Mouse (Mus musculus) heart, embryonic 12.5 days (tissue): Measurements from ENCODE around the gene Id3. TPM values are rescaled to one million over a fixed set of nuclear protein-coding genes. Genes with fewer than 3 reads are reported as not detected.
"Not testable (repeated sequence)": the region's sequence is repeated elsewhere in the genome, so short reads cannot be mapped to it uniquely, and the experiment has no call there.

ENCODE experiments used
- ATAC-seq: fragments of 200-750 bp; cut with Nextera tagmentation; 2 replicates; pipeline ENCODE4 v1.8.0; 2017; ENCODE audit warnings: moderate TSS enrichment, moderate library complexity; ENCODE audit not compliant: insufficient number of reproducible peaks, low FRiP score
- H3K27ac ChIP-seq: fragments of 300-500 bp; sonication (generic); 2 replicates; pipeline ENCODE4 v1.5.1; 2016; ENCODE audit warnings: mild to moderate bottlenecking, moderate library complexity; ENCODE audit not compliant: poor library complexity, severe bottlenecking
- H3K27me3 ChIP-seq: fragments of 300-500 bp; sonication (generic); replicated peaks from 2 replicates; pipeline ENCODE4 v1.6.1; 2016; ENCODE audit warnings: mild to moderate bottlenecking, moderate library complexity
- H3K36me3 ChIP-seq: fragments of 300-500 bp; sonication (generic); 2 replicates; pipeline ENCODE4 v1.6.1; 2016; ENCODE audit warnings: mild to moderate bottlenecking, moderate library complexity
- H3K4me1 ChIP-seq: fragments of 300-500 bp; sonication (generic); replicated peaks from 2 replicates; pipeline ENCODE4 v1.6.1; 2016; ENCODE audit warnings: mild to moderate bottlenecking
- H3K4me2 ChIP-seq: fragments of 300-500 bp; sonication (generic); 2 replicates; pipeline ENCODE4 v1.6.1; 2016; ENCODE audit warnings: mild to moderate bottlenecking, moderate library complexity
- H3K4me3 ChIP-seq: fragments of 300-500 bp; sonication (generic); 2 replicates; pipeline ENCODE4 v1.5.1; 2016; ENCODE audit warnings: mild to moderate bottlenecking
- H3K9ac ChIP-seq: fragments of 300-500 bp; sonication (generic); 2 replicates; pipeline ENCODE4 v1.6.1; 2016; ENCODE audit warnings: mild to moderate bottlenecking, moderate library complexity
- H3K9me3 ChIP-seq: fragments of 300-500 bp; sonication (generic); replicated peaks from 2 replicates; pipeline ENCODE4 v1.6.1; 2016; ENCODE audit warnings: mild to moderate bottlenecking, moderate library complexity
- WGBS: fragments of 180-500 bp; shearing (Covaris S2); methylation state at CpG from one replicate; pipeline ENCODE4 v1.1.7; 2016; 5-methylcytosine and 5-hydroxymethylcytosine counted together
- polyA plus RNA-seq: library from polyadenylated mRNA; unstranded; fragments of >200 nt; fragmentation: Nextera tagmentation; extraction: Ambion mirVana; gene quantifications from 2 replicates; pipeline ENCODE4 v1.2.1, GENCODE M21; 2016

Id3 gene
- 320 and 321 TPM in 2 replicates for polyA plus RNA-seq

DNA sequence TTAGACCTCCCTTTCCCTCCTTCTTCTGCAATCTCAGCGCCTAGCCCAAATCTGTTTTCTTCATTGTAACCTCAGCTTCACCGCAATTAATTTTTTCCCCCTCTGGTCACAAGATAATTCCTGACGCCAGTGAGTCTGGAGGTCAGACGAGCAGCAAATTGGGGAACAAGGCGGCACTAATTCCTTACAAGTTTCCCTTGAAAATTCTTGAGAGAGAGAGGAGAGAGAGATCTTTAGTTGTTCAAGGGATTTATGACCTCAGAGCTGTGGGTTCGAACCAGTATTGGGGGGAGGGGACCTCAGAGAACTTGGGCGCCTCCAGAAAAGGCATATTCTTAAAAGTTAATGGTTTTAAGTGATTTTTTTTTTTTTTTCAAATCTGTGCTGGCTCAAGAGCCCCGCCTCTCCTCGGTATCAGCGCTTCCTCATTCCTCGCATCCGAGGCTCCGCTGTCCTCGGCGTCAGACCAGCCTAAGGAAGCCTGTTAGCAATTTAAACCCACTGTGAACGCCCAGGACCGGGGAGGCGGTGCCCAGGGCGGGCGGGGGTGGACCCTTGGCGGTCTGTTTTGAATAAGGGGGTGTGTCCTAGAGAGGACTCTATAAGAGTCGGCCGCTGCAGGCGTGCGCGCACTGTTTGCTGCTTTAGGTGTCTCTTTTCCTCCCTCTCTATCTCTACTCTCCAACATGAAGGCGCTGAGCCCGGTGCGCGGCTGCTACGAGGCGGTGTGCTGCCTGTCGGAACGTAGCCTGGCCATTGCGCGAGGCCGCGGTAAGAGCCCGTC is at the start of gene Id3:
Id3 (plus strand) TSS at position 305 of the 784 bp plus-strand sequence.
- peak within 1 kb of the TSS; percentile 72 for H3K4me3 ChIP-seq
- peak within 1 kb of the TSS; percentile 91 for H3K9ac ChIP-seq
- H3K4me2 ChIP-seq = peak within 1 kb of the TSS; percentile 70
- H3K27ac ChIP-seq = peak within 1 kb of the TSS; percentile 99
- H3K36me3 ChIP-seq = no peaks in the 10 kb centered on the region
- peak; percentile 82 for ATAC-seq
- H3K4me1 ChIP-seq = peaks cover 70% of the 10 kb centered on the region
- under 1% methylated on average over 39 of the region's 39 CpGs for WGBS
- H3K9me3 ChIP-seq = no peaks in the 10 kb centered on the region
- H3K27me3 ChIP-seq = no peaks in the 10 kb centered on the region

DNA sequence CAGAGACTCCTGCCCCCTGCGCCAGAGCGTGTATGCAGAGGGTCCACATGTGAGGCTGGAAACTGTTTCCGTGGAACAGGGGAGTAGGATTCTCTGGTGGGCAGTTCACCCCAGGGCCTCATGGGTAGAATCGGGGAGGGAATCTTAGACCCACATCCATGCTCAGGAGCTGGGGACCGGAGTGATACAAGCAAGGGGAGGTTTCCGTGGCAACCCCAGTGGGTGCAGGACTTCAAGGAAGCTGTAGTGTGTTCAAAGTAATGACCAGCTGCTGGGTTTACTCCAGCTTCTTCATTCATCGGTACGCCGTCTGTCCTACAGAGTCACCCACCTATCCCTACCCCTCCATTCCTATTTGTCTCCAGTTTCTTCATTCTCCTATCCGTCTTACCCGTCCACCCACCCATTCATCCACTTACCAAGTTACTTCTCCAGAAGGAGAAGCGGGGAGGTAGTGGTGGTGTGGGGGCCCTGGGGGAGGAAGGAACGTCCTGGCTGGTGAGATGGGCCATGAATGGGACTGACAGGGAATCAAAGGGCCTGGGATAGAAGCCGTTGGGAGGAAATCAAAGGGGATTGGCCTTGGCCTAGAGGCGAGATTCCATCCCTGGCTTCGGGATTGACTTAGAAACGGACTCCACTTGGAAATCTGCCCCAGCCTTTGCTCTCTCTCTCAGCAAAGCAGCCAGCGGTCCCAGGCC is 48.6 kb upstream of the Id3 start:
- Histone ChIP-seq H3K4me1 (0 out of 2 replicates have a peak, but pooled peaks cover 4% of the 10 kb centered on the region), H3K27me3 (no peaks in the 10 kb centered on the region), H3K9ac (no peak overlapping the region), H3K36me3 (no peaks in the 10 kb centered on the region), H3K9me3 (peaks cover 8% of the 10 kb centered on the region; the same call in 1 of the 2 replicates), H3K4me3 (no peak overlapping the region), H3K4me2 (no peak overlapping the region), H3K27ac (no peak overlapping the region)
- no peak for ATAC-seq
- 80% methylated on average over 18 of the region's 18 CpGs for WGBS

DNA sequence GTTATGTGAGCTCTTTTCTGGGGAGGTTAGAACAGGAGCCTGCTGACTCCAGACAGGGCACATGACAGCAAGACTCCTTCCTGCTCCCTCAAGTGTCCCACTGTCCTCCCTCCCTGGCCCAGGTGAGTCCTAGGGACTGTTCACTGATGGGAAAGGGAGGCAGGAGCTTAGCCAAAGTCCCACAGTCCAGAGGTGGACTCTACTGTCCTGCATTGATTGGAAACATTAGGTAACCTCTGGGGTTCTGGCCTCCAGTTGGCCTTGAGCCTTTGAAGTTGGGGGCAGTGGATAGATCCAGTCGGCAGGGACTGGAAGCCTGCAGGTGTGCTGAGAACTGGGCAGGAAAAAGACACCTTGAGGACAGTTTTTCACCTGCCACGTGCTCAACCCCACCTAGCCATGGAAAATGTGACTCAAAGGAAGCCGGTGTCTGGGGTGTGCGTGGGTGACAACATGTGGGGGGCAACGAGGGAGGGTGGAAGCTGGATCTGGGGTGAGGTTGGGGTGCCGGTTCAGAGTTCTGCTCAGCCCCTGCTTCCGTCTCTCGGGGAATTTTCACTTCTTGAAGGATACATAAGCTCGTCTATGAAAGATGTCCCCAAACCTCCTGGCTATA is 47.7 kb upstream of the Id3 start:
- H3K4me2 ChIP-seq = no peak overlapping the region
- H3K36me3 ChIP-seq = no peaks in the 10 kb centered on the region
- H3K27me3 ChIP-seq = no peaks in the 10 kb centered on the region
- H3K4me3 ChIP-seq = no peak overlapping the region
- WGBS = 78% methylated on average over 9 of the region's 9 CpGs
- H3K9me3 ChIP-seq = peaks cover 8% of the 10 kb centered on the region; the same call in 1 of the 2 replicates
- no peak for ATAC-seq
- peaks cover 9% of the 10 kb centered on the region for H3K4me1 ChIP-seq
- no peak overlapping the region for H3K27ac ChIP-seq
- H3K9ac ChIP-seq = no peak overlapping the region

DNA sequence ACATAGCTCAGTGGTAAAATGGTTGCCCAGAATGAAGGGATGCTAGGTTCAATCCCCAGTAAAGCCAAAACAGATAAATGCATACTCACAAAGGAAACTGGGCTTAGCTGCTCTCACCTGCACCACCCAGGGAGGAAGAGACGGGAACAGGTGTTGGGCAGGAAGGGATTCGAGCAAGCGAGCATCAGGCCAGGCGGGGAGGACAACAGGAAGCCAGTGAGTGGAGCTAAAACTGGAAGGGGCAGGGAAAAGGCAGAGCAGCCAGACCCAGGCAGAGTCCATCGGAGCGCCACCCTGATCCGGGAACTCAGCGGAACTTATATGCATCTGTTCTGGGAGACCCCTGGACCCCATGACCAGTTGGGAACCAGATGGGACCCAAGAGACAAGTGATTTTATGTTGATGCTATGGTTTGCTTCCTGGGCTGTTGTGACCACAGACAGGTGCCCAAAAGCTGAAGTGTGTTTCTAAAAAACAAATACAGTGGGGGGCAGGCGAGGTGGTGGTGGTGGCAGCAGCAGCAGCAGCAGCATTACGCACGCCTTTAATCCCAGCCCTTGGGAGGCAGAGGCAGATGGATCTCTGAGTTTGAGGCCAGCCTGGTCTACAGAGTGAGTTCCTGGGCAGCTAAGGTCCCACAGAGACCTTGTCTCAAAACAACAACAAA is 46.7 kb upstream of the Id3 start:
- peaks cover 8% of the 10 kb centered on the region; the same call in 1 of the 2 replicates for H3K9me3 ChIP-seq
- no peak for ATAC-seq
- H3K4me2 ChIP-seq = no peak overlapping the region
- H3K4me3 ChIP-seq = no peak overlapping the region
- 53% methylated on average over 11 of the region's 11 CpGs for WGBS
- no peak overlapping the region for H3K9ac ChIP-seq
- H3K36me3 ChIP-seq = no peaks in the 10 kb centered on the region
- no peaks in the 10 kb centered on the region for H3K27me3 ChIP-seq
- H3K27ac ChIP-seq = no peak overlapping the region
- peaks cover 13% of the 10 kb centered on the region for H3K4me1 ChIP-seq

DNA sequence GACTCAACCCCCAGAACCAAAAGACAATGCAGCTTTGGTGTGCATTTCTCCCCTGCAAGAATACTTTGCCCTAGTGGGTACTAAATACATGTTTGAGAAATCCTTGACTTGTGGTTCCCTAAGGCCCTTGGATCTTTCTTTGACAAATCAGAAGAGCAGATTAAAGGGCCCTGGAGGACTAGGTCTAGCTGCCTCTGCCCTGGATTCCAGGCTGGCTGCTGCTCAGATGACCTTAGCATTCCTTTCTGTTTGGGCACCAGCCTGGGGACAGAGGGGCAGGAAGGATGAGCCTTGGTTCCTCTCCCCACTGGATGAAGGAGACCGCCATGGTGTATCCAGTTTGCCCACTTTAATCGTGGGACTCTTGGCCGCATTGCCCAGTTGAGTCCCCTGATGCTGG is 44.9 kb upstream of the Id3 start:
- no peaks in the 10 kb centered on the region for H3K9me3 ChIP-seq
- no peak overlapping the region for H3K9ac ChIP-seq
- ATAC-seq = no peak
- H3K4me3 ChIP-seq = no peak overlapping the region
- no peaks in the 10 kb centered on the region for H3K27me3 ChIP-seq
- H3K36me3 ChIP-seq = no peaks in the 10 kb centered on the region
- no peak overlapping the region for H3K27ac ChIP-seq
- peaks cover 13% of the 10 kb centered on the region for H3K4me1 ChIP-seq
- no peak overlapping the region for H3K4me2 ChIP-seq
- WGBS = 89% methylated on average over 3 of the region's 3 CpGs

DNA sequence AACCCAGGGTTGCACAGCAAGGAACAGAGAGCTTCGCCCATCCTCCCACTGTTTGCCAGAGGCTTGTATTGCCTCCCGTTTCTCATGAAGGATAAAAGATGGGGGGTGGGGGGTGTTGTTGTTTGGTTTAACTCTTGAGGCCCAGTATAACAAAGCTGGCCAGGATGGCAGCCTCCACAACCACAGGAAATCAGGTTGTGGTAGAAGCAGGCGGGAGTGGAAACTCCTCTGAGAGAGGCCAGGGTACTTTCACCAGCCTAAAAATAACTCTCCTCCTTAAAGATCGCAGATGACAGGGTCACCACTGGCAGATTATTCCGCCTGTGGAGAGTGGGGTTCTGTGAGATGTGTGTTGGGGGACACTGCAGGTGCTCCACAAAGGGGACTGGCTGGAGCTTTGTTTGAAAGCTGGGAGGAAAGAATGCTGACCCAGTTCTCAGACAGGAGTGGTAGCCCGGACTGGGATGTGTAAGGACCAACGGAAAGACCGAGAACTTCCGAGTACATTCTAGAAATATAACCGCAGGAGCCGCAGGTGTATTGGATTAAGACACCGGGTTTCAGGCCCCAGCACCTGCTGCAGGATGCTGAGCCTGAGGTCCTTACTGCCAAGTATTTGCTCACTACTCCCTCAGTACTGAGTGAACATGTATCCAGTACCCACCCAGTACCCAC is 42.8 kb upstream of the Id3 start:
- Histone ChIP-seq H3K27me3 (no peaks in the 10 kb centered on the region), H3K9ac (no peak overlapping the region), H3K27ac (peak overlapping the region; percentile 59; the same call in 1 of the 2 replicates), H3K9me3 (no peaks in the 10 kb centered on the region), H3K4me2 (peak overlapping the region; percentile 24; the same call in 1 of the 2 replicates), H3K4me3 (no peak overlapping the region), H3K36me3 (no peaks in the 10 kb centered on the region), H3K4me1 (peaks cover 31% of the 10 kb centered on the region)
- WGBS = 40% methylated on average over 12 of the region's 12 CpGs
- ATAC-seq = no peak

DNA sequence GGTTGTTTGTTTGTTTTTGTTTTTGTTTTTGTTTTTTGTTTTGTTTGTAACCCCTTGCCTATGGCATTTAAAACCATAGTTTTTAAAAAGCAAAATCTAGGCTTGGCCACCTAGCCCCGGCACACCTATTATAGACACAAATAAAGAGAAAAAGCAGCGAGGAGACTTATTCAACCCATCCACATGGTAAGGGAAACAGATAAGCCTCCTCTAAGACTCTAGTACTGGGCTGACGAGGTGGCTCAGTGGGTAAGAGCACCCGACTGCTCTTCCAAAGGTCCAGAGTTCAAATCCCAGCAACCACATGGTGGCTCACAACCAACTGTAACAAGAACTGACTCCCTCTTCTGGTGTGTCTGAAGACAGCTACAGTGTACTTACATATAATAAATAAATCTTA is 41.5 kb upstream of the Id3 start:
- H3K27ac ChIP-seq, H3K9me3 ChIP-seq, H3K4me3 ChIP-seq, ATAC-seq, H3K36me3 ChIP-seq, H3K4me2 ChIP-seq, H3K9ac ChIP-seq, H3K27me3 ChIP-seq: not testable (repeated sequence)
- peaks cover 31% of the 10 kb centered on the region for H3K4me1 ChIP-seq
- 75% methylated on average over 4 of the region's 4 CpGs for WGBS

DNA sequence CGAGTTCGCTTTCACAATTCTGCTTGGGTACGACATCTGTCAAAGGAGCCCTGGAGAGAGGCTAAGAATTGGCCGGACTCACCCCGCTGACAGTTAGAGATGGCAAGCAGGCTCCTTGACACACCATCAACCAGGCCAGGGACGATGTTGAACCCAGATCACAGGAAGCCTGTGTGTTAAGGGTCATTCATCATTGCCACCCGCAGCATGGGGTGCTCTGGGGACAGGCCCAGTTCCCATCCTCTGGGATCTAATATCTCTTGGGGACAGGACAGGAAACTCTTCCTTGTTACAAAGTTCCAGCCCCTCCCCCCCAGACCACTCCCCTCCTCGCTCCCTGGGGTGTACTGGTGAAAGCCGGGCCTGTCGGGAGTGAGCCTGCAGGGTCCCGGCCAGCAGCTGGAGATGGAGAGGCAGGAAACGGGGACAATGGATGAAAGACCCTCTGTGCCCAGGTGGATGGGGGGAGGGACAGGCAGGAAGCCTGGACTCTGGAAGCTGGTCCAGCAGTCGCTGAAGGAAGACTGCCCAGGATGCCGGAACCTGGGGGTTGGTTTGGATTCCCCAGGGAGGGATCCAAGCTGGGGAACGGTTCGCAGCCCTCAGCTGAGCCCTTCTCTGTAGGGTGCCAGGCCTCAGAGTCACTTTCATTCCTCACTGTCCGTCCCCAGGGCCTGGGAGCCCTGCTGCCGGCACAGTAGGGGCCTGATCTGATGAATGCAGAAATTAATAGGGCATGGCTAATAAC is 38.5 kb upstream of the Id3 start:
- H3K4me3 ChIP-seq = no peak overlapping the region
- peaks cover 30% of the 10 kb centered on the region for H3K4me1 ChIP-seq
- peak overlapping the region; percentile 12 for H3K9ac ChIP-seq
- peak; percentile 46; the same call in 1 of the 2 replicates for ATAC-seq
- peak overlapping the region; percentile 53; the same call in 1 of the 2 replicates for H3K27ac ChIP-seq
- H3K27me3 ChIP-seq = no peaks in the 10 kb centered on the region
- H3K9me3 ChIP-seq = no peaks in the 10 kb centered on the region
- no peaks in the 10 kb centered on the region for H3K36me3 ChIP-seq
- H3K4me2 ChIP-seq = peak overlapping the region; percentile 20
- 11% methylated on average over 18 of the region's 18 CpGs for WGBS

DNA sequence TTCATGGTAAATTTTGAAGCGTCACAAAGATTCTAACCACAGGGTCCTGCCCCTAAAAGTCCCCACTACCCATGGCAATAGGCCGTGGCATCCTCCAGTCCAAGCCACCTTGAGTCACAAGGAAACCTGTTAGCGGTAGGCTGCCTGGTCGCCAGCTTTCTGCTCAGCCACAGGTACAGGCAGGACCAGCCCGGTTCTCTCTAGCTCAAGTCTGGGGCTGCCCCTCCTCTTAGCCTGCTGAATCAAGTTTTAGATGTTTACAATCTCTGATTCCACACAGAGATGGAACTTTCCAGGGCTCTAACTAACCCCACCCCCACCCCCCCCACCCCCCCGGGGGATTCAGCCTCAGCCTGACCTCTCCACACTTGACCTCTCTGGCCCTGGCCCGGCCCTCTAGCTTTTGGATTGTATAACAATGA is 36.4 kb upstream of the Id3 start:
- WGBS = 56% methylated on average over 7 of the region's 7 CpGs
- H3K4me3 ChIP-seq = no peak overlapping the region
- no peaks in the 10 kb centered on the region for H3K27me3 ChIP-seq
- H3K36me3 ChIP-seq = no peaks in the 10 kb centered on the region
- no peak overlapping the region for H3K27ac ChIP-seq
- ATAC-seq = no peak
- no peak overlapping the region for H3K4me2 ChIP-seq
- no peaks in the 10 kb centered on the region for H3K9me3 ChIP-seq
- H3K9ac ChIP-seq = no peak overlapping the region
- H3K4me1 ChIP-seq = peaks cover 29% of the 10 kb centered on the region

DNA sequence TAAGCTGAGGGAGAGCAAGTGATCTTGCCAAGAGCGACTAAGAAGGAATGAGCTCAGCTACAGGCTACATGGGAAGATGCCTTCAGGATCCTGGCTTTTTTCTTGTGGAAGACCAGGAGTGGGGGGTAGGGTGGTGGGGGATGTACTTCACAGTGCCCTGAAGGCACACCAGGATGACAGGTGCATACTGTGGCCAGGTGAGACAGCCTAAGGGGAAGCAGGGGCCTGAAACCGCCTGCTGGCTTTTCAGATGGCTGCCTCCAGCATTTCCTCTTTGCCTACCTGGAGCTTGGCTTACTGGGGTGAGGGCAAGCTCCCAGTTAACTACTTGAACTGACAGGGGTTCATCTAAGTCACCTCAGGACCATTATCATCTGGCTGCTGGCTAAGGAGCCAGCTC is 34.1 kb upstream of the Id3 start:
- Histone ChIP-seq H3K4me1 (peaks cover 25% of the 10 kb centered on the region), H3K9me3 (no peaks in the 10 kb centered on the region), H3K4me3 (no peak overlapping the region), H3K27ac (no peak overlapping the region), H3K27me3 (no peaks in the 10 kb centered on the region), H3K9ac (no peak overlapping the region), H3K4me2 (no peak overlapping the region), H3K36me3 (no peaks in the 10 kb centered on the region)
- ATAC-seq = no peak
- WGBS = 87% methylated on average over 2 of the region's 2 CpGs
